Mouse (Mus musculus): Measurements from ENCODE around the gene Celf1.
A peak's percentile ranks its signal among the peaks of the same experiment; 100 is the strongest.
"Not testable (repeated sequence)": the region's sequence is repeated elsewhere in the genome, so short reads cannot be mapped to it uniquely, and the experiment has no call there.

Celf1 gene

GRCm38 (mm10) chr2:90940233-90941229 is at the start of gene Celf1:
Gene Celf1 (plus strand): TSS chr2:90940382.
- peak; percentile 81 for DNase-seq (ENCODE audit: extremely low spot score, low spot score)

- no peak for DNase-seq (ENCODE audit: extremely low spot score, low spot score)
Measured at GRCm38 (mm10) chr2:90893673-90894298, 46.4 kb upstream of the Celf1 start.

- not testable (repeated sequence) for DNase-seq (ENCODE audit: extremely low spot score, low spot score)
Measured at GRCm38 (mm10) chr2:90894299-90894677, 45.9 kb upstream of the Celf1 start.

DNA sequence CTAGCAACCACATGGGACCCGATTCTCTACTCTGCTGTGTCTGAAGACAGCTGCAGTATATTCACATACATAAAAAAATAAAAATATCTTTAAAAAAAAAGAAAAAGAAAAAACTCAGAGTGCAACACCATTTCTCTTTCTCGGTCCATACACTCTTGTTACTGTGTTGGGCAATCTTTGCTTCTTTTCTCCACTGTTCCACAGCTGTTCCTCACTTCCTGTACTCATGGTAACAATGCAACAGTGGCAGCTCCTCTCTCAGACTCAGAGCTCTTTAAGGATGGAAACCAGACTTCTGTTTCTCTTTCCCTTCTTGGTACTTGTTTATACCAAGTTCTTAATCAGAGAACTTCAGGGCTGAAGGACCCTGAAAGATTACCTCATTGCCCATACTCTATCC is 36.8 kb upstream of the Celf1 start:
- DNase-seq (ENCODE audit: extremely low spot score, low spot score), result no peak

- DNase-seq (ENCODE audit: extremely low spot score, low spot score), result peak; percentile 92
Measured at GRCm38 (mm10) chr2:90904076-90904855, 35.9 kb upstream of the Celf1 start, which contains the start of the genes Kbtbd4 and Ndufs3. Gene Kbtbd4 (plus strand): TSS chr2:90904740. Gene Ndufs3 (minus strand): TSS chr2:90904827.

- DNase-seq (ENCODE audit: extremely low spot score, low spot score), result no peak
Measured at GRCm38 (mm10) chr2:90904856-90905224, 35.3 kb upstream of the Celf1 start.

GRCm38 (mm10) chr2:90906721-90907120 is 33.5 kb upstream of the Celf1 start:
- no peak for DNase-seq (ENCODE audit: extremely low spot score, low spot score)

DNA sequence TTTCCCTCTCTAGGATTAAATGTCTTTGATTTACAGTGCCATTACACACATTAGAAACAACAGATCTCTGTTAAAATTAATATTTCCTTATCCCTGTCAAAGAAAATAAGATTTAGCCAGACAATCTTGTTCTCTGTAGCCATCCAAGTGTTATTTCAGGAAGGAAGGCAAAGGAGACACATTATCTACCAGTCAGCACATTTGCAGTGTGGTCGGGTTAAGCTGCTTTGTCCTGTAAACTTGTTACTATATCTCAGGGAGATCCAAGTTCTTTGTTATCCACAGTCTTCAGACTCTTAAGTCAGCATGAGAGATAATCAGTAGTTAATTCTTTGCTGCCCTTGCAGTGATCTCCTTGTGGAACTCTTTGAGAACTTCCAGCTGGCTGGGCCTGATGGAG is 29.3 kb upstream of the Celf1 start:
- no peak for DNase-seq (ENCODE audit: extremely low spot score, low spot score)

DNA sequence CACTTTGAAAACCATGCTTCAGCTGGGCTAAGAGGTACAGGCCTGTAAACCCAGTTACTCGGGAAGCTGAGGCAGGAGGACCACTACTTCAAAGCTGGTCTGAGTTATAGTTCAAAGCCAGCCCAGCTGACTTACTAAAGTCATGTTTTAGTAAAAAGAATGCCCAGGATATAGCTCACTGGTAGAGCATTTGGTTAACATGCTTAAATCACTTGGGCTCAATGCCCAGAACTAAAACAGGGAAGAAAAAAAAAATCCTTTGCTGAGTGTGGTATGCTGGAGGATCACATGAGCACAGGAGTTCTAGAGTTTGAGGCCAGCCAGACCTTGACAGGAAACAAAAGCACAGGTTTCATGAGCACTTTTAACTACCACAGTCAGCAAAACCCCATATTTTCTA is 28.5 kb upstream of the Celf1 start:
- no peak for DNase-seq (ENCODE audit: extremely low spot score, low spot score)

GRCm38 (mm10) chr2:90913671-90914070 is 26.5 kb upstream of the Celf1 start:
- no peak for DNase-seq (ENCODE audit: extremely low spot score, low spot score)

DNA sequence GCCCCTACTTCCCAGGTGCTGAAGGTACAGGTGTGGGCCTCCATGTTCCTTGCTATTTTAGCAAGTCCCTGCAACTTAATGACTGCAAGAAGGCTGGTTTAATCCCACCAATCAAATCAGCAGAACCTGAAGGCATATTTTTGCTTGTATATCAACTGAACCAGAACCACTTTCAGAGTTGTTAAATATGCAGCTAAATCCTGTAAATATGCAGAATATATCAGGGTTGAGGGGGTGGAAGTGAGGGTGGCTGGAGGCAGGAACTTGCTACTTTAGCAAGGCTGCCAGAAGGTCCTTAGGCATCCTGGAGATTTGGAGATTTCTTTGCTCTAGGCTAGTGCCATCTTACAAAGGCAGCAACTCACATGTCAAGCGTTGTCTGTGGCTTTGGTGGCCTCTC is 24.7 kb upstream of the Celf1 start:
- no peak for DNase-seq (ENCODE audit: extremely low spot score, low spot score)

DNA sequence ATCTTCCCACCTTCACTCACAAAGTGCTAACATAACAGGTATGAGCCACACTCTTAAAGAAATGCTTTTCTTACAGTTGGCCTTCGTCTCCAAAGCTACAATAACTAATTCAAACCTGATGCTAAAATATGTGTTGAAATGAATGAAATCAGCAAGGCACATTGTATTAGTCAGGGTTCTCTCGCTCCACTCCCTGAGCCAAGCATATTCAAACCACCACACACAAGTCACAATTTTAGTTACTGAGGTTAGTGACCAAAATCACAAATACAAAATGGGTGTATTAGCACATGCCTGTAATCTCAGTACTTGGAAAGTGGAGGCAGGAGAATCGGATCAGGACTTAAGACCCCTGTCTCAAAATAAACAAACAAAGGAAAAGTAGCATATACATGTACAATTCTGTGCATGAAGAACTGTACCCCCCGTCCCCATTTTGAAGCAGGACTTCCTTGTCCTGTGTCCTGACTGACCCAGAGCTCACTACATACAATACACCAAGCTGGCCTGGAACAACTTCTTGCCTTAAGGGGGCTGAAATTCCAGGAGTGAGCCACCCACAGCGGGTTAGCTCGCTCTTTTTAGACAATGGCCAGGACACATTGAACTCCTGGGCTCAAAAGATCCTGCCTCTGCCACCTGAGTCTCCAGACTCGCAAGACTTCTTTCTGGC is 23.5 kb upstream of the Celf1 start:
- DNase-seq (ENCODE audit: extremely low spot score, low spot score), result no peak

GRCm38 (mm10) chr2:90917233-90917998 is 22.8 kb upstream of the Celf1 start:
- peak; percentile 88 for DNase-seq (ENCODE audit: extremely low spot score, low spot score)

DNA sequence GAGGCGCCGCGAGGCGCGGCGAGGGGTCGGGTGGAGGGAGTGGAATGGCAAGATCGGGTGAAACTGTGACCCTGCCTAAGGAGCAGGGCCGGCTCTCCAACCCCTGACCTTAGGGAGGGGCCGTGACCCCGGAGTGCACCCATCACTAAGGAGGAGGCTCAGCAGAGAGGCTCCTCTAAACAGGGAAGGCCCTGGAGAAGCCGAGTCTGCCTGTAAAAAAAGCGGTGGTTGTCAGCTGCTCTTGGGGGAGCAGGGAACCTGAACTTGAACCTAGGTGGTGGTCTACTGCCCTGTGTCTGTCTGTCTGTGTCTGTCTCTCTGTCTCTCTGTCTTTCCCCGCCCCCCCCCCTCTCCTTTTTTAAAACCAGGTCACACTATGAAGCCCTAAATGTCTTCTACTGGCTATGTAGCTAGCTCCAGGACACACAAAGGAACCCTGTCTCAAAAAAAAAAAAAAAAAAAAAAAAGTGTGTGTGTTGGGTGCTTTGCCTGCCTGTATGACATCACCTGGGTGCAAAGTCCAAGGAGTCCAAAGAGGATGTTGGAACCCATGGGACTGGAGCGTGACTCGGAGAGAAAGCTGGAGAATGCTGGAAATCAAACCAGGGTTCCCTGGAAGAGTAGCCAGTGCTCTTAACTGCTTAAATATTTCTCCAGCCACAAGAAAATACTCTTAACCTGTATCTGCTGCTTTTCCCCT is 22.0 kb upstream of the Celf1 start:
- DNase-seq (ENCODE audit: extremely low spot score, low spot score), result no peak

DNA sequence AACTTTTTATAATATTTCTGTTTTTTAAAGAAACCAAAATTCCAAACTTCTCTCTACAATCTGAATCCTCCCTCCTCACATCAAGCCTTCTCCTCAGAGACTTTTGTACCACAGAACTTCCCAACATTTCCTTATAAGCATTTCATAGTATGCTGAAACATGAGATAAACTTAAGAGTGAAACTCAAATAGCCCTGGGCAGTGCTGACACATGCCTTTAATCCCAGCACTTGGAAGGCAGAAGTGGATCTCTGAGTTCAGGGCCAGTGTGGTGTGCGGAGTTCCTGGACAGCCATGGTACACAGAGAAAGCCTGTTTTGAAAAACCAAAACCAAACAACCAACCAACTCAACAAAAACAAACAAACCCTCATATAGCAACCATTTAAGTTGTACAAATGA is 19.0 kb upstream of the Celf1 start:
- no peak for DNase-seq (ENCODE audit: extremely low spot score, low spot score)

DNA sequence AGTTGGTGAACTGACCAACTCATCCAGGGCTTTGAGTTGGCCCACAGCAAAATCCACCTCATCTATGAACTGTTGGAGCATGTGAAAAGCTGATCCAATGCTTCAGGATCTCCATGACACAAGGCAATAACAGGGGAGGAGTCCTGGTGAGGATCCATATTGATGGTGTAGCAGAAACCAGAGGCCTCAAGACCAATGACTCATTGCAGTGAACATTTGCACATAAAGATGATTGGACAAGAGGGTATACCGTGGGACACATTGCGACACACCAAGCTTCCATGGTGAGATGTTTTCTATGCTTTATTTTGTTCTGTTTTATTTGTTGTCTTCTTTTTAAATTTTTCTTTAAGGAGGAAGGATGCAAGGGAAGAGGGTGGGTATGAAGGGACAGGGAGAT is 17.5 kb upstream of the Celf1 start:
- no peak for DNase-seq (ENCODE audit: extremely low spot score, low spot score)

DNA sequence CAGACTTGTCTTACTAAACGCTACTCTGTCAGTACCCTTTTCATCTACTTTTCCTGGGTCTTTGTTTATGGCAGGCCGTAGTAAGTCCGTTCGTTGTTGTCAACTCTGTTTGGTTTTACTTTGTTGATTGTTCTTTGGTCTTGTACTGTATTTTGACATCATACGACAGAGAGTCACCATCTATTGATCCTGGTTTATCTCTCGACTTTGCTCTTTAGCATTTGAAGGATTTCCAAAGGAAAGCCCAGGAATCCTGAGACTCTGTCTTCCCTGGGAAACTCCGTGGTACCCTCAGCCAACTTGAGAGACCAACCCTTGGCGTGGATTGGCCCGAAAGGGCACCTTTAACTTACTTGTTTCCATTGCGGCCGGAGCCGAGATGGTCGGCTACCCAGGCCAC is 11.6 kb upstream of the Celf1 start:
- DNase-seq (ENCODE audit: extremely low spot score, low spot score), result no peak

DNA sequence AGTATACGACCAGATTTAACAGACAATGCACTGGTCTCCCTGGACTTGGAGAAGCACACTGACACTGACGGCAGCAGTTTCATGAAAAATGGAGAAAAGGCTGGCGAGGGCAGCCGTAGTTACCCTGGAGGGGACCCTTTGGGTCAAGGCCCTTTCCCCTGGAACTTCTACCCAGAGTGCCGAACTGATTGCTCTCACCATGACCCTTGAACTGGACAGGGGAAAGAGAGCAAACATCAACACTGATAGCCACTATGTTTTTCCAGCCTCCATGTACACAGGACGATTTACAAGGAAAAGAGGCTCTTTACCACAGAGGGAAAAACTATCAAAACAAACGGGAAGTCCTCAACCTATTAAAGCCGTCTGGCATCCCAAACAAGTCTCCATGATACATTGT is 8.4 kb upstream of the Celf1 start:
- no peak for DNase-seq (ENCODE audit: extremely low spot score, low spot score)

GRCm38 (mm10) chr2:90932273-90932672 is 7.9 kb upstream of the Celf1 start:
- no peak for DNase-seq (ENCODE audit: extremely low spot score, low spot score)

GRCm38 (mm10) chr2:90938362-90938761 is 1.8 kb upstream of the Celf1 start:
- no peak for DNase-seq (ENCODE audit: extremely low spot score, low spot score)

All from neural tube, embryonic 10.5 days (tissue).